Mouse (Mus musculus) spleen, adult 2 months (tissue): Measurements from ENCODE around the gene Itfg2. TPM values are rescaled to one million over a fixed set of nuclear protein-coding genes. Genes with fewer than 3 reads are reported as not detected.
A peak's percentile ranks its signal among the peaks of the same experiment; 100 is the strongest.

Source experiments
- DNase-seq, 2 experiments: peaks; one replicate each; pipeline versions ENCODE4 v3.0.0 to v3.0.0-alpha.2; 2012 to 2021; ENCODE audit warnings: low spot score in 2 of 2, low read depth in 1 of 2
- H3K27ac ChIP-seq: fragments of 200-500 bp; 2 replicates; pipeline ENCODE4 v1.5.1; 2012; ENCODE audit warnings: low read length, inconsistent platforms; ENCODE audit not compliant: insufficient read depth
- H3K27me3 ChIP-seq: fragments of 200-500 bp; 2 replicates; pipeline ENCODE4 v1.6.1; 2012; ENCODE audit warnings: mild to moderate bottlenecking, moderate library complexity, low read length, inconsistent platforms; ENCODE audit not compliant: control insufficient read depth, insufficient read depth
- H3K36me3 ChIP-seq: fragments of 200-500 bp; 2 replicates; pipeline ENCODE4 v1.6.1; 2012; ENCODE audit warnings: mild to moderate bottlenecking, low read length, inconsistent platforms; ENCODE audit not compliant: control insufficient read depth, insufficient read depth
- H3K4me1 ChIP-seq: fragments of 200-500 bp; 2 replicates; pipeline ENCODE4 v1.6.1; 2011; ENCODE audit warnings: inconsistent platforms; ENCODE audit not compliant: control insufficient read depth, insufficient read depth, insufficient read length
- H3K4me3 ChIP-seq: fragments of 200-500 bp; 2 replicates; pipeline ENCODE4 v1.5.1; 2011; ENCODE audit warnings: mild to moderate bottlenecking, inconsistent platforms; ENCODE audit not compliant: insufficient read depth, insufficient read length; ENCODE audit errors: extremely low read depth
- CTCF ChIP-seq: fragments of 200-500 bp; IDR thresholded peaks from 2 replicates; pipeline ENCODE4 v1.5.1; 2011; ENCODE audit warnings: mild to moderate bottlenecking, inconsistent platforms; ENCODE audit not compliant: insufficient read depth, insufficient read length, insufficient replicate concordance; ENCODE audit errors: extremely low read depth
- POLR2A ChIP-seq: fragments of 200-500 bp; IDR thresholded peaks from 2 replicates; pipeline ENCODE4 v1.6.1; 2011; ENCODE audit warnings: low read depth, low read length, inconsistent platforms
- WGBS: fragments of 180-500 bp; shearing (Covaris S2); methylation state at CpG from one replicate; pipeline ENCODE4 v1.1.7; 2018; 5-methylcytosine and 5-hydroxymethylcytosine counted together
- polyA plus RNA-seq: library from polyadenylated mRNA; depleted of rRNA; stranded (reverse); fragments of >200 nt; gene quantifications from 2 replicates; pipeline ENCODE4 v1.2.3, GENCODE M21; 2012

Gene Itfg2
- polyA plus RNA-seq, 1 experiment = 23.0 TPM

DNA sequence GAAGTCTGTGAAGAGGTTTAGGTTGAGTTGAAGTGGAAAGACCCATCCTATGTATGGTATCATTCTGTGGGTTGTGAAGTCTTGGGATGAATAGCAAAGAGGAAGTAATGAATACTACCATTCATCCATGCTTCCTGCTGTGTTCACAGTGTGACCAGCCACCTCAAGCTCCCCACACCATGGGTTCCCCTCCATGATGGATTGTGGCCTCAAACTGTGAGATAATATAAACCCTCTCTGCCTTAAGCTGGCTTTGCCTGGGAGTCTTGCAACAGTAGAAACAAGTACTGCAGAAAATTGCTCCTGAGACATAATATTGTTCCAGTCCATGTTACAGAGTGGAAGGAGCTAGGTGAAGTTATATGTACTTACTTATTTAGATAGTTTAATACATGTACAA is 36.9 kb upstream of the Itfg2 start:
- Histone ChIP-seq H3K4me3 (no peak overlapping the region), H3K4me1 (no peaks in the 10 kb centered on the region), H3K27me3 (no peaks in the 10 kb centered on the region), H3K27ac (no peak overlapping the region), H3K36me3 (no peaks in the 10 kb centered on the region)
- TF ChIP-seq POLR2A = no peak
- TF ChIP-seq CTCF = no peak
- DNase-seq = no peak

DNA sequence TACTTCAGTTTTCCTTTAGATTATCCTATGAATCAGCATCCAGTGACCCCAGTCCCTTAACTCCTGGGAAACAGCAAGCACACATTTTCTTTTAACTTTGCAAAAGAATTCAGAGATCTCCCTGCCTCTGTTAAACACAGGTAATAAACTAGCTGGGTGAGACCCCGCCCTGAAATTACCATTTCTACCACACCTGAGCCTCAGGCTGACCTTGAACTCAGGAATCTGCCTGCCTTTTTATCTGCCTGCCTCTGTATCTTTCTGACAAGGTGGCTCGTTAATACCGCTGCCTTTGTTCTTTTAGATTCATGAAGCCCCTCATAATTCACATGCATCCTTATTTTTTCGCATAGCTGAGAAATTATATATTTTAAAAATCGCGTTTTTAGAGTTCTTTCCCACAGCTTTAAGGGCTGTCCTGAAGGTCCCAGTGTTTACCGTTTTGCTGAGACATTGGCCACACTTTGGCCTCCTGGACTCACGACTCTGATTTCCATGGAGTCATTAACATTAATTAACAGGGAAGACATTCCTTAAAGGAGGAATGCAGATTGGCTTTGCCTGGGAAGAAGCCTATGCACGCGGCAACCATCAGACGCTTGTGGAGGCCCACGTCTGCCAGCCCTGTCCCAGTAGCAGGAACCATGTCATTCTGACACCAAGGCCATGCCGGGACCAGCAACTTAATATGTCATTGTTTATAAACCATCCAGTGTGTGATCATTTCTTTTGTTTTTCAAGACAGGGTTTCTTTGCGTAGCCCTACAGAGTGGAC is 36.2 kb upstream of the Itfg2 start:
- no peaks in the 10 kb centered on the region for H3K4me1 ChIP-seq
- 89% methylated on average over 14 of the region's 14 CpGs for WGBS
- no peak overlapping the region for H3K27ac ChIP-seq
- no peak for TF ChIP-seq CTCF
- TF ChIP-seq POLR2A = no peak
- no peaks in the 10 kb centered on the region for H3K27me3 ChIP-seq
- DNase-seq = no peak
- H3K36me3 ChIP-seq = no peaks in the 10 kb centered on the region
- no peak overlapping the region for H3K4me3 ChIP-seq

DNA sequence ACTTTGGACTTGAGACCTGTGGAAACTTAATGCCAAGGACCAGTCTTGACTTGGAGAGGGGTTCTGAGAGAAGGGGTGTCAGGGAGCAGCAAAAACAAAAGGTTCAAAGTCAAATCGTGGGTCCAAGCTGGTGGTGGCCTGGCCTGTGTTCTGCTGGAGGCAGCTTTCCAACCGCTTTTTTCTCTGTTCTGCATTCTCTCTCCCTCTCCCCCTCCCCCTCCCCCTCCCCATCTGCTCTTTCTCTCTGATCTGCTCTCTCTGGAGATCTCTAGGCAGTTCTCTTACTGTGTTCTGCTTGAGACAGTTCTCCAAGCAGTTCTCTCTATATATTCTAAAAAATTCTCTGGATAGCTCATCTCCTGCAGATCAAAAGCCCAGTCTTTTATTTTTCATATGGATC is 35.6 kb upstream of the Itfg2 start:
- no peak for DNase-seq
- Histone ChIP-seq H3K4me1 (no peaks in the 10 kb centered on the region), H3K27me3 (no peaks in the 10 kb centered on the region), H3K27ac (no peak overlapping the region), H3K36me3 (no peaks in the 10 kb centered on the region), H3K4me3 (no peak overlapping the region)
- 54% methylated on average over 2 of the region's 2 CpGs for WGBS
- no peak for TF ChIP-seq POLR2A
- no peak for TF ChIP-seq CTCF

DNA sequence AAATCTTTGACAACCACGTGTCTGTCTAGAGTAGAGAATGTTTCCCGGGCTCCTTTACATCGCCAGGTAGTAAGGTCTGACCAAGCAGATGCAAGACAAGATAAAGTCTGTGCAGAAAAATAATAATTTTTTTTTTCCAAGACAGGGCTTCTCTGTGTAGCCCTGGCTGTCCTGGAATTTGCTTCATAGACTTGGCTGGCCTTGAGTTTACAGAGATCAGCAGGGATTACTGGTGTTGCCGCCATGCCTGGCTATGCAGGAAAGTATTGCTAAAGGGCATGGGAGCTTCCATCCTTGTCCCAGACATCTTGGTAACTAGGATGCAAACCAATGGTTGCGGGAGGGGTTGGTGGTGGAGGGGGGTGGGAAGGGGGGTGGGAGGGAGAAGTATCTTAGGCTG is 32.5 kb upstream of the Itfg2 start:
- Histone ChIP-seq H3K36me3 (no peaks in the 10 kb centered on the region), H3K27ac (no peak overlapping the region), H3K4me3 (no peak overlapping the region), H3K27me3 (no peaks in the 10 kb centered on the region), H3K4me1 (no peaks in the 10 kb centered on the region)
- WGBS = 88% methylated on average over 5 of the region's 5 CpGs
- DNase-seq = no peak
- TF ChIP-seq CTCF (no peak), POLR2A (no peak)

DNA sequence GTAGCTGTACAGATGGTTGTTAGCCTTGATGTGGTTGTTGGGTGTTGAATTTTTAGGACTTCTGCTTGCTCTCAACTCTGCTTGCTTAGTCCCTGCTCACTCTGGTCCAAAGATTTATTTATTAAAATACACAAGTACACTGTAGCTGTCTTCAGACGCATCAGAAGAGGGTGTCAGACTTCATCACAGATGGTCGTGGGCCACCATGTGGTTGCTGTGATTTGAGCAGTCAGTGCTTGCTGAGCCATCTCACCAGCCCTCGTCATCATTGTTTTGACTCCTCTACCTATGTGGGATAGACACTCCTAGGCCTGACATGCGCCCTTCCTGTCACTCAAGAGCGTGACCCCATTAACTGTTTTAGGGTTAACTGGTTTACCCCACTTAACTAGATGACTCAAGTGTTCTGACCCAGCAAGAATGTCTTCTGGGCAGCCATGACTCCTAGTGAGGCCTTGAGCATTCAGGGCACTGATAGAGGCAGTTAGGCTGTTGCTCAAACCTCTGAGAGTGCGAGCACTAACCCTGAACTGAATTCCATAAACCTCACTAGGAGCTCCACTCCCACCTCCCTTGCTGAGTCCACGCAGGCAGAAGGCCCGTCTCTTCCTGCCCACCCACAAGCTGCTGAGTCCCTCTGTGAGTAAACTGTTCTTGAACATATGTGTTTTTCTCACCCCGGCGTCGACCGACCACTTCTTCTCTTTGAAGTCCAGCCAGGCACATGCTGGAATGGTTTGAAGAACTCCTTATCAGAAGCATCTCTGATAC is 31.3 kb upstream of the Itfg2 start:
- no peaks in the 10 kb centered on the region for H3K4me1 ChIP-seq
- TF ChIP-seq CTCF = no peak
- no peak for TF ChIP-seq POLR2A
- 80% methylated on average over 12 of the region's 12 CpGs for WGBS

GRCm38 (mm10) chr6:128447063-128447462 is 22.3 kb upstream of the Itfg2 start:
- Histone ChIP-seq H3K4me1 (no peaks in the 10 kb centered on the region), H3K4me3 (no peak overlapping the region), H3K27ac (no peak overlapping the region), H3K27me3 (no peaks in the 10 kb centered on the region), H3K36me3 (no peaks in the 10 kb centered on the region)
- no peak for TF ChIP-seq CTCF
- no peak for TF ChIP-seq POLR2A
- no peak for DNase-seq
- 94% methylated on average over 5 of the region's 5 CpGs for WGBS

More for the DNA sequence above, 31.3 kb upstream of the Itfg2 start:
- no peaks in the 10 kb centered on the region for H3K36me3 ChIP-seq
- no peak overlapping the region for H3K27ac ChIP-seq
- H3K27me3 ChIP-seq = no peaks in the 10 kb centered on the region
- DNase-seq = no peak
- H3K4me3 ChIP-seq = no peak overlapping the region

- peak in 1 of 2 experiments; percentile 22 for DNase-seq
- TF ChIP-seq POLR2A (no peak), CTCF (peak; percentile 20; the same call in 1 of the 2 replicates)
- no peaks in the 10 kb centered on the region for H3K27me3 ChIP-seq
- H3K27ac ChIP-seq = no peak overlapping the region
- no peaks in the 10 kb centered on the region for H3K36me3 ChIP-seq
- no peaks in the 10 kb centered on the region for H3K4me1 ChIP-seq
- H3K4me3 ChIP-seq = peak overlapping the region; percentile 2; the same call in 1 of the 2 replicates
- WGBS = 30% methylated on average over 14 of the region's 14 CpGs
These were observed 21.2 kb upstream of the Itfg2 start for GRCm38 (mm10) chr6:128445761-128446535.
